Mouse (Mus musculus) forebrain, embryonic 12.5 days (tissue): ENCODE results near the gene Syt17. TPM values are rescaled to one million over a fixed set of nuclear protein-coding genes. Genes with fewer than 3 reads are reported as not detected.
A peak's percentile ranks its signal among the peaks of the same experiment; 100 is the strongest.

ENCODE experiments used
- ATAC-seq: fragments of 200-750 bp; cut with Nextera tagmentation; 2 replicates; pipeline ENCODE4 v1.8.0; 2017; ENCODE audit warnings: moderate TSS enrichment; ENCODE audit not compliant: low FRiP score
- H3K27ac ChIP-seq: fragments of 300-500 bp; sonication (generic); 2 replicates; pipeline ENCODE4 v1.5.1; 2016; ENCODE audit warnings: mild to moderate bottlenecking
- H3K27me3 ChIP-seq: fragments of 300-500 bp; sonication (generic); 2 replicates; pipeline ENCODE4 v1.6.1; 2016; ENCODE audit warnings: mild to moderate bottlenecking
- H3K36me3 ChIP-seq: fragments of 300-500 bp; sonication (generic); replicated peaks from 2 replicates; pipeline ENCODE4 v1.6.1; 2016; ENCODE audit warnings: mild to moderate bottlenecking
- H3K4me1 ChIP-seq: fragments of 300-500 bp; sonication (generic); 2 replicates; pipeline ENCODE4 v1.6.1; 2016
- H3K4me2 ChIP-seq: fragments of 300-500 bp; sonication (generic); 2 replicates; pipeline ENCODE4 v1.6.1; 2016; ENCODE audit warnings: mild to moderate bottlenecking, moderate library complexity
- H3K4me3 ChIP-seq: fragments of 300-500 bp; sonication (generic); replicated peaks from 2 replicates; pipeline ENCODE4 v1.5.1; 2016; ENCODE audit warnings: mild to moderate bottlenecking
- H3K9ac ChIP-seq: fragments of 300-500 bp; sonication (generic); 2 replicates; pipeline ENCODE4 v1.6.1; 2016; ENCODE audit warnings: mild to moderate bottlenecking
- H3K9me3 ChIP-seq: fragments of 300-500 bp; sonication (generic); 2 replicates; pipeline ENCODE4 v1.6.1; 2016
- WGBS: fragments of 180-500 bp; shearing (Covaris S2); methylation state at CpG from one replicate; pipeline ENCODE4 v1.1.7; 2016; 5-methylcytosine and 5-hydroxymethylcytosine counted together
- polyA plus RNA-seq: library from polyadenylated mRNA; unstranded; fragments of >200 nt; fragmentation: Nextera tagmentation; extraction: Ambion mirVana; gene quantifications from 2 replicates; pipeline ENCODE4 v1.2.1, GENCODE M21; 2016

Syt17 gene
- 3.4 and 4.0 TPM in 2 replicates for polyA plus RNA-seq

DNA sequence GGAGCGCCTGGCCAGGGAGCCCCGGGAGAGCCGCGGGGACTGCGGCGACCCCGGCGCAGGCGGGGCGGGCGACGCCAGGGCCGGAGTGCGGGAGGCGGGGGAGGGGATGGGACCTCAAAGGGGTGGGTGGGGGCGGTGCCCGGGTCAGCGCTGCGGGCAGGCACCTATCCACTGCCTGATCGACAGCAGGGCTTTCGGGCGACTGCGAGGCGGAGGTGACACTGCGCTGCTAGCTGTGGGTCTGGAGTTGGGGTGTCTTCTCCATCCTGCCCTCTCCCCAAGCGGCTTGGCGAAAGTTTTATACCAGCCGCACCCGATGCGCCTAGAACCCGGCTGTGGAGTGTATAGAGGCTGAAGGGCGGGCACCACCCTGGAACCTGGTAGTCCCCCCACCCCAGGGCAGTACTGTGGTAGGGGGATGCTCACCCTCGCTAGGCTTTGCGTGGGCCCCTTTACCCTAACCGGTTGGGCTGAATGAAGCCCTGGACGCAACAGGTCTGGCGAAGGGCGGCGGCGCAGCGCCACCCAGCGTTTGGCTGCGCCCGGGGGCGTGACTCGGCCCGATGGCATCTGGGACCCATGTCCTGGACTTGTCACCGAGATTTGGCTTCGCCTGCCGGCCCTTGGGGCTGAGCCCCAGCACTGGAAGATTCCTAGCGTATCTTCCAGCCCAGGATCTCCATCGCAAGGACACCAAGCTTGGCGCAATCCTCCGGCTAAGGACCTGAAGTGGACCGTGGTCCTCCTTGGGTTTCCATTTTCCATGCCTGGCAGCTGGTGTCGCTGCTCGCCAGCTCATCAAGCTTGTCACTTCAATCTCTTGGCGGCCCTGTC, at the start of gene Syt17:
Gene Syt17 (minus strand): TSS at position 89 of the 834 bp plus-strand sequence.
- no peaks in the 10 kb centered on the region for H3K36me3 ChIP-seq
- H3K27ac ChIP-seq: no peak within 1 kb of the TSS
- ATAC-seq: peak; percentile 72
- peaks cover 28% of the 10 kb centered on the region for H3K27me3 ChIP-seq
- peak within 1 kb of the TSS; percentile 62 for H3K4me3 ChIP-seq
- H3K4me1 ChIP-seq: peaks cover 28% of the 10 kb centered on the region
- H3K9ac ChIP-seq: peak within 1 kb of the TSS; percentile 70
- WGBS: under 1% methylated on average over 58 of the region's 58 CpGs
- peak within 1 kb of the TSS; percentile 97 for H3K4me2 ChIP-seq
- H3K9me3 ChIP-seq: no peaks in the 10 kb centered on the region

DNA sequence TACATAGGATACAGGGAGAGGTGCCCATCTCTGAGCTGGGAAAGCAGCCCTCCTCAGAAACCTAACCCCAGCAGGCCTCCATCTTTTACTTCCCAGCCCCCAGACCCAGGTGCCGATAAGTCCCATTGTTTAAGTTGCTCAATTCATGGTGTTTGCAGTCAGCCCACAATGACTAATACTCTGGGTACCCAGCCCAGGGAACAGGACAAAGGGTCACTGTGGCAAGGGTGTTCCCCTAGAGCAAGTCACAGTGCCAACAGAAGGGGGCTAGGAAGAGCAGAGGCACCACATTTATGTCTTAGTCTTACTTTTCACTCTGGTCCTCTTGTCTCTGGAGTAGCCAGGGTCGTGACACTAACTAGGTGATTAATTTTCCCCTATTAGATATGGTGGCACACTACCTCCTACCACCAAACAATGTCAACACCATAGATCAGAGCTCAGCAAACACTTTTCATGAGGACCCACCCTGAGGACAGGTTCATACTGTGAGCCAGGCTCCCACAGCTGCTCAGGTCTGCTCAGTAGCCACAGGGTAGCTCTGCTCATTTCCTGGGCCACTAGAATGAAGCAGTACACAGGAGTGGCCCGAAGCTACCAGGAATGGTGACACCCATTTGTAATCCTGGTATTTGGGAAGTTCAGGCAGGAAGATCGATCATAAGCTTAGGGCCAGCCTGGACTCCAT, 47.0 kb upstream of the Syt17 start:
- ATAC-seq: no peak
- H3K4me1 ChIP-seq: peaks cover 16% of the 10 kb centered on the region
- no peaks in the 10 kb centered on the region for H3K36me3 ChIP-seq
- H3K27me3 ChIP-seq: peaks cover 49% of the 10 kb centered on the region
- 0 out of 2 replicates have a peak, but pooled peaks cover 6% of the 10 kb centered on the region for H3K9me3 ChIP-seq
- no peak overlapping the region for H3K9ac ChIP-seq
- H3K27ac ChIP-seq: no peak overlapping the region
- 72% methylated on average over 4 of the region's 4 CpGs for WGBS
- H3K4me3 ChIP-seq: no peak overlapping the region
- H3K4me2 ChIP-seq: no peak overlapping the region

DNA sequence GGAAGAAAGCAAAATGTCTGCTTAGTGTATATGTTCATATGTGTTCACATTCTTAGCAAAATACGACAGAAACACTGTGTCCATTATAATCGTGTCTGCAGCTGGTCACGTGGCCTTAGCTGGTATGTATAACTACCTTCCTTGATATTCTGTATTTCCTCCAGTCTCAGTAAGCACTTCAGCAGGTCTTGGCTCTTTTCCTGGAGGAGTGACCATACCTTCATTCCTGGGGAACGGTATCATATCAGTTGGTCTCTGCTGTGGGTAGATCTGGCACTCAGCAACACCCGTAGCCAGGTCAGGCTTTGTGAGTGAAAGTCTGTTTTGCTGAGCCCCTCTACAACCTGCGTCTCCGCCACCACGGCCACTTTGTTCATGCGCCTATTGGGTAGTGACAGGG, 45.9 kb upstream of the Syt17 start:
- WGBS: 87% methylated on average over 9 of the region's 9 CpGs
- 0 out of 2 replicates have a peak, but pooled peaks cover 6% of the 10 kb centered on the region for H3K9me3 ChIP-seq
- no peak for ATAC-seq
- H3K27ac ChIP-seq: no peak overlapping the region
- peaks cover 16% of the 10 kb centered on the region for H3K4me1 ChIP-seq
- no peak overlapping the region for H3K9ac ChIP-seq
- peaks cover 57% of the 10 kb centered on the region for H3K27me3 ChIP-seq
- H3K4me3 ChIP-seq: no peak overlapping the region
- H3K4me2 ChIP-seq: no peak overlapping the region
- H3K36me3 ChIP-seq: no peaks in the 10 kb centered on the region

DNA sequence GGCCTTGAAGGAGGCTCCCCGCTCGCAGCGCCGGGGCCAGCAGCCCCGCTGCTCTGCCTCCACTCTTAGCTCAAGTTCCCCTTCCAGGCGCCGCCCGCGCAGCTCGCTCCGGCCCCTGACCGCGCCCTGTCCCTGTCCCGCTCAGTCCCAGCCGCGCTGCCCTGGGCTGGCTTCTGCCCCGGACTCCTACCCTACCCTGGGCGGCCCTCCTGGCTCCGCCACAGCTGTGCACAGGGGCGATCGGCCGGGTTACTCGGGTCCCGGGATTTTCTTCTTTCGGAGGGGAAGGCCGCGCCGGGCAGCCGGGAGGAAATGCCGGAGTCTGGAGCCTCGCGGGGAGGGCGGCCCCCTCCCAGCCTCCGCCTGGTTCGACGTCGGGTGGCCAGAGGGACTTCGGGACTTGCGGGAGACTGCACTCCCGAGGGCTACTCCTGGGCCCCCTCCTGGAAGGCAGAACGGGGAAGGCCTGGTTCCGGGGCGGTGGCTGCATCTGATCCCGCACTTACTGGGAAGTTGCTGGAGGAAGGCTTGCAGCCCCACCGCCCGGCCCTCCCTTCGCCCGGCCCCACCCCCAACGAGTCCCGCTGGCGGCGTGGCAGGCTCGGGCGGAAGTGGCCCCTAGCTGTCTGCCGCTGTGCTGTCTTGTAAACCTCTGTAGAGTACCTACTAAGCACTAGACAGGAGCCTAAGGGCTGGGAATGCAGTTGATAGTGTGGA, 43.6 kb upstream of the Syt17 start, which contains the start of gene Itpripl2:
Gene Itpripl2 (minus strand): TSS at position 545 of the 717 bp plus-strand sequence.
- Histone ChIP-seq H3K27ac (no peak within 1 kb of the TSS), H3K9ac (peak within 1 kb of the TSS; percentile 63), H3K4me1 (peaks cover 16% of the 10 kb centered on the region), H3K36me3 (no peaks in the 10 kb centered on the region), H3K27me3 (peaks cover 68% of the 10 kb centered on the region), H3K4me2 (peak within 1 kb of the TSS; percentile 89), H3K4me3 (peak within 1 kb of the TSS; percentile 59), H3K9me3 (no peaks in the 10 kb centered on the region)
- ATAC-seq: peak; percentile 80
- 0% methylated on average over 55 of the region's 55 CpGs for WGBS

DNA sequence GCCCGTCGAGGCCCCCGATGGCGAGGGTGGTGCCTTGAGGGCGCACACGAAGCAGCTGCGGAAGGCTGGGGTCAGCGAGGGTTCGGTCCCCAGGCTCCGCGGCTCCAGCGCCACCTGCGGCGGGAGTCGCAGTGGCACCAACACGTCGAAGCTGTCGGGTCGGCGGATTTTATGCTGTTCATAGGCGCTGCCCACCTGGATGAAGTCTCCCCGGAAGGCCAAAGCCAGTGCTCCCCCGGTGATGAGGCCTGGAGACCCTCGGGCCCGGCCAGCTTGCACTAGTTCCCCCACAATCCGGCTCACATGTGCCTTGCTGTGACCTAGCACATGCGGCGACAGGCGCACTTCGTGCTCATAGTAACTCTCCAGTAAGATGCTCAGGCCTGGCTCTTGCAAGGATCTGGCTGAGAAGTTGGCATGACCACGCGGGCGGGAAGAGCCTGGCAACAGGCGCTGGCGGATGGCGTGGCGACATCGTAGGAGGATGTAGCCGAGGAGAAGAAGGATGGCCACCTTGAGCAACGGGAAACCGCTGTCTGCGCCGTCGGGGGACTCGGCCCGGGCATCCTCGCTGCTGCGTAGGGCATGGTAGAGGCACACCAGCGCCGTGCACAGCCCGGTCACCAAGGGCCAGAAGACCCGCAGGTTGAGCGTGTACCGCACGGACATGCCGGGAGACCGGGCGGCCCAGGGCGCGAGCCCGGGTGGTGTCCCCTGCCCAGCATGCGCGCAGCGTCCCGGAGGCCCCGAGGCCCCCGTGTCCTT, 42.8 kb upstream of the Syt17 start:
- peaks cover 68% of the 10 kb centered on the region for H3K27me3 ChIP-seq
- H3K27ac ChIP-seq: no peak overlapping the region
- peak overlapping the region; percentile 59 for H3K4me3 ChIP-seq
- peak; percentile 57 for ATAC-seq
- H3K9me3 ChIP-seq: no peaks in the 10 kb centered on the region
- H3K4me1 ChIP-seq: peaks cover 16% of the 10 kb centered on the region
- WGBS: 4% methylated on average over 67 of the region's 67 CpGs
- H3K9ac ChIP-seq: peak overlapping the region; percentile 63
- peak overlapping the region; percentile 89 for H3K4me2 ChIP-seq
- H3K36me3 ChIP-seq: no peaks in the 10 kb centered on the region

DNA sequence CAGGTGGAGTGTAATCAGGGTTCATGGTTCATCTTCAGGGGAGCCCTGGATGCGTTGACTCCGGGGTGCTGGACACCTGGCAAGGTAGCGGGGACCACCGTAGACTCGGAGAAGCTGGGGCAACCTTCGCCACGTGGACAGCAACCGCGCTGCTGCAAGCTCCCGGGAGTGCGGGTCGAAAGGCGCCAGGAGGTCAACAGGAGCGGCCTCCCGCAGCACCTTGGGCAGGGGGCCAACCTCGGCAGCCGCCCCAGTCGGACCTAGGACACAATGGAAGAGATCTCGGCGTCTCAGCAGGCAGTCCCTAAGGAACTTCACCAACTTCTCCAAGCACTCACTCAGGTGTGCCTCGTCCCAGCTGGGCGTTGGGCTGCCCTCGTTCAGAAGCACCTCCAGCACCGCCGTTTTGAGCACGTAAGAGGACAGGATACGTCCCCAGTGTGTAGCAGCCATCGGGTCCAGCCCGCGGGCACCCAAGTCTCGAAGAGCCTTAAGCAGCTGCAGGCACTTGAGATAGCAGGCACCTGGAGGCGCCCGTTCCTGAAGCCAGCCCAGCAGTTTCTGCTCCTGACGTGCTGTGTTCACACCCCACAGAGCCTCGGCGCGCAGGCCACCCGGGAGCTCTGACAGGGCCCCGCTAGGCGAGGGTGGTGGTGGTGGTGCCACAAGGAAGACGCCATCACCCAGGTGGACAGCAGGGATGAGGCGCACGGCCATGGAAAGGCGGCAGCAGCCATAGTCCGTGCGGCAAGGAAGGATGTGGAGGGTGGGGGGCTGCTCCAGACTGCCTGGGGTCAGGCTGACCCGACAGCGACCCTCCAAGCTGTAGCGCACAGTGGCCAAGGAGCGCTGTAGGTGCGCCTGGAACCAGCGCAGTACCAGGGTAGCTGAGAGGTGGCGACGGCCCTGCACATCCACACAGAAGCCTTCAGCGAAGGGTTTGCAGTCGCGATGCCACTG, 42.0 kb upstream of the Syt17 start:
- H3K4me2 ChIP-seq: peak overlapping the region; percentile 89; the same call in 1 of the 2 replicates
- H3K36me3 ChIP-seq: no peaks in the 10 kb centered on the region
- ATAC-seq: peak; percentile 13; the same call in 1 of the 2 replicates
- peaks cover 68% of the 10 kb centered on the region for H3K27me3 ChIP-seq
- H3K27ac ChIP-seq: no peak overlapping the region
- peaks cover 16% of the 10 kb centered on the region for H3K4me1 ChIP-seq
- 12% methylated on average over 57 of the region's 57 CpGs for WGBS
- H3K9me3 ChIP-seq: no peaks in the 10 kb centered on the region
- no peak overlapping the region for H3K9ac ChIP-seq
- peak overlapping the region; percentile 59 for H3K4me3 ChIP-seq

DNA sequence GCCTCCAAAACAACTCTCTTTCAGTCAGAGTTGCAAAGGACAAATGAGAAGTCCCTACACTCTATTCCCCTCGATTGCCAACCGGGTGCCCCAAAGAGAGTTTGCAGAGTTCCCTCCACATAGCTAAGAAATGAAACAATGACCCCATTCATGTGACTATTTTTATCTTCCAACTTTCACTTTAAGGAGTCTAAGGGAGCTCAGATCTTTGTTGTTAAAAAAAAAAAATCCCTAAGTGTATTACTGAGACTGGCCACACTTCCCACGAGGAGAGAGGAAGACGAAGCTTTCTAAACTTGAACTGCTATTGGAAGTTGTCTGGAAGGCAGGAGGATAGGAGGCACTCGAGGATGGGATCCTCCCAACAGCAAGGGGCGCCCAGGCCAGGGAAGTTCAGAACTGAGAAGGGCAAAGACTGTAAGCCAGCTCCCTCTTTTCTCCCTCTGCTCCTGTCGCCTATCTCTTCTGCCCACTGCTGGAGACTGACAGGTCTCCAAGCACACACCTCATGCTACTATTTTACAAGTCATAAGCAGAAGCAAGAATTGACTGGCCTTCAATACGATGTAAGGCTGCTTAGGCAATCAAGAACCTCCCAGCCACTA, 40.1 kb upstream of the Syt17 start:
- Histone ChIP-seq H3K9ac (no peak overlapping the region), H3K36me3 (no peaks in the 10 kb centered on the region), H3K27me3 (peaks cover 54% of the 10 kb centered on the region), H3K4me1 (peaks cover 16% of the 10 kb centered on the region), H3K4me3 (no peak overlapping the region), H3K4me2 (no peak overlapping the region), H3K9me3 (no peaks in the 10 kb centered on the region), H3K27ac (no peak overlapping the region)
- 27% methylated on average over 8 of the region's 8 CpGs for WGBS
- no peak for ATAC-seq

DNA sequence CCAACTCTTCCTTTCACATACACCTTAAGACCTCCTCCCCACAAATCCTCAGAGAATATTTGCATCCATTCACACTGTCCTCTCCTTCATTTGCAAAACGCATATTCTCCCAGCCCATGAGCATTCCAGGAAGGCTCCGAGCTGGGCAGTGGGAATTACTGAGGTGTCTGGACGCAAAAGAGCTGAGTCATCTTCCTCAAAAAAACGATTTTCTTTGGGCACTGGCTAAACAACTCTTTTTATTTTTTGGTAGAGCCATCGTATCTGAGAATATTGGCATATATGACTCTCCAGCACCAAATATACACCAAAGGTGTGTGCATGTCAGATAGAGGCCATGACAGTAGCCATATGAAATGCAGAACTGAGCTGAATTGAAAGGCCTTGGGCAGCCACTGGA, 38.9 kb upstream of the Syt17 start:
- WGBS: 62% methylated on average over 5 of the region's 5 CpGs
- Histone ChIP-seq H3K4me2 (no peak overlapping the region), H3K27me3 (peaks cover 42% of the 10 kb centered on the region), H3K36me3 (no peaks in the 10 kb centered on the region), H3K9me3 (no peaks in the 10 kb centered on the region), H3K27ac (no peak overlapping the region), H3K4me1 (peaks cover 16% of the 10 kb centered on the region), H3K9ac (no peak overlapping the region), H3K4me3 (no peak overlapping the region)
- no peak for ATAC-seq

DNA sequence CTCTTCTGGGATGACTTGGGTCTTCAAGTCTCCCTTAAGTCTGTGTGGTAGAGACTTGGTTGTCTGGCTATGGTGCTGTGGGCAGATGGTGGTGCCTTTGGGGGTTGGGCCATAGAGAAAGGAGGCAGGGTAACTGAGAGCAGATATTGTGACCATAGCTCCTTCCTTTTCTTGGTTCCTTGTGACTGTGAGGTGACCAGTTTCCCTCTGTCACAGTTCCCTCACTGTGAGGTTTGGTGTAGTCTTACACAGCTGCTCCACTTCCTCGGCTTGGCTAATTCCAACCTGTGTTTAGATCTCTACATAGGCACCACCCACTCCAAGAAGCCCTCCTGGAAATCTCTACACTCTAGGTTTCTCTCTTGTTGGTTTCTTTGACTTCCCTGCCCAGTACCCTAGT, 36.0 kb upstream of the Syt17 start:
- Histone ChIP-seq H3K9ac (no peak overlapping the region), H3K4me2 (no peak overlapping the region), H3K4me1 (no peaks in the 10 kb centered on the region; the same call in 1 of the 2 replicates), H3K36me3 (no peaks in the 10 kb centered on the region), H3K27me3 (peaks cover 13% of the 10 kb centered on the region), H3K9me3 (no peaks in the 10 kb centered on the region), H3K27ac (no peak overlapping the region), H3K4me3 (no peak overlapping the region)
- no peak for ATAC-seq
- WGBS: 94% methylated on average over 1 of the region's 1 CpGs

DNA sequence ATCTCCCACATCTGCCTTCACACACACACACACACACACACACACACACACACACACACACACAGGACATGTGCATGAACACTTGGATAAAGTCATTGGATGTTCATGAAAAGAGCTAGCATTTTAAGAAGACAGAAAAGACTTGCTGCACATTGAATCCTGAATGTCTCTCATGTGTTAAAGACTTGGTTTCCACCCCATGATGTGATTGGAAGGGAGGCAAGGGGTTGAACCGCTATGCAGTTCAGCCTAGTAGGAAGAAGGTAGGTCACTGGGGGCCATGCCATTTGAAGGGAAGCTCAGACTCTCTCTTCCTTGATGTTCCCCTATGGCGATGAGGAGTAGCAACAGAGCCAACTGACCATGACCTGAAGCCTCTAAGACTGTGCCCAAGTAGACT, 34.0 kb upstream of the Syt17 start:
- Histone ChIP-seq H3K27me3 (no peaks in the 10 kb centered on the region), H3K9me3 (no peaks in the 10 kb centered on the region), H3K4me3 (no peak overlapping the region), H3K9ac (no peak overlapping the region), H3K4me2 (no peak overlapping the region), H3K4me1 (no peaks in the 10 kb centered on the region), H3K36me3 (no peaks in the 10 kb centered on the region), H3K27ac (no peak overlapping the region)
- ATAC-seq: no peak
- 87% methylated on average over 2 of the region's 2 CpGs for WGBS
